Mouse (Mus musculus) heart, adult 8-10 months (tissue): ENCODE results near the gene Ttc39d. TPM values are rescaled to one million over a fixed set of nuclear protein-coding genes. Genes with fewer than 3 reads are reported as not detected.
"Not testable (repeated sequence)": the region's sequence is repeated elsewhere in the genome, so short reads cannot be mapped to it uniquely, and the experiment has no call there.

ENCODE experiments used
- DNase-seq: peaks from one replicate; pipeline ENCODE4 v3.0.0; 2022; ENCODE audit warnings: low spot score
- total RNA-seq, 4 experiments: library from RNA; stranded (reverse); gene quantifications; 2 replicates each; pipeline ENCODE4 v1.2.4; 2022

Ttc39d gene
- total RNA-seq, 4 experiments from 2014 or later: 0.11 TPM; not detected in 3

GRCm38 (mm10) chr17:80193075-80193474 lies 14.2 kb upstream of the Ttc39d start:
- peak; percentile 24 for DNase-seq

GRCm38 (mm10) chr17:80199160-80199778 lies 8.0 kb upstream of the Ttc39d start:
- DNase-seq: no peak

- no peak for DNase-seq
These were observed 1.6 kb upstream of the Ttc39d start for GRCm38 (mm10) chr17:80205657-80206056.

GRCm38 (mm10) chr17:80206301-80206670 lies 974 bp upstream of the Ttc39d start:
- DNase-seq: no peak

GRCm38 (mm10) chr17:80213998-80214397 lies 6.7 kb downstream of the Ttc39d start:
- DNase-seq: not testable (repeated sequence)

- no peak for DNase-seq
These were observed 12.9 kb downstream of the Ttc39d start for GRCm38 (mm10) chr17:80220131-80220530.

- DNase-seq: no peak
These were observed 13.9 kb downstream of the Ttc39d start for GRCm38 (mm10) chr17:80221202-80221601.

GRCm38 (mm10) chr17:80221890-80222628 lies 14.8 kb downstream of the Ttc39d start:
- no peak for DNase-seq

- DNase-seq: no peak
These were observed 16.6 kb downstream of the Ttc39d start for GRCm38 (mm10) chr17:80223829-80224228.

- peak; percentile 92 for DNase-seq
These were observed 17.3 kb downstream of the Ttc39d start, which contains the start of gene Gemin6 for GRCm38 (mm10) chr17:80224326-80225116. Gene Gemin6 (plus strand): TSS chr17:80224441.

- not testable (repeated sequence) for DNase-seq
These were observed 17.9 kb downstream of the Ttc39d start for GRCm38 (mm10) chr17:80225142-80225541.

- no peak for DNase-seq
These were observed 22.1 kb downstream of the Ttc39d start for GRCm38 (mm10) chr17:80229396-80229795.

- DNase-seq: no peak
These were observed 26.6 kb downstream of the Ttc39d start for GRCm38 (mm10) chr17:80233844-80234243.

- DNase-seq: no peak
These were observed 27.1 kb downstream of the Ttc39d start for GRCm38 (mm10) chr17:80234376-80234775.

GRCm38 (mm10) chr17:80235477-80235876 lies 28.2 kb downstream of the Ttc39d start:
- no peak for DNase-seq

- no peak for DNase-seq
These were observed 29.5 kb downstream of the Ttc39d start for GRCm38 (mm10) chr17:80236805-80237204.

- DNase-seq: no peak
These were observed 30.2 kb downstream of the Ttc39d start for GRCm38 (mm10) chr17:80237475-80237874.

- no peak for DNase-seq
These were observed 34.3 kb downstream of the Ttc39d start for GRCm38 (mm10) chr17:80241594-80241993.

- no peak for DNase-seq
These were observed 35.9 kb downstream of the Ttc39d start for GRCm38 (mm10) chr17:80243116-80243515.

- peak; percentile 13 for DNase-seq
These were observed 45.7 kb downstream of the Ttc39d start for GRCm38 (mm10) chr17:80252757-80253525.

- no peak for DNase-seq
These were observed 47.2 kb downstream of the Ttc39d start for GRCm38 (mm10) chr17:80254421-80254820.

- DNase-seq: peak; percentile 77
These were observed 47.9 kb downstream of the Ttc39d start for GRCm38 (mm10) chr17:80255208-80255607.
